ENCODE assay signal across 12 mouse cellular contexts in the genomic region with DNA sequence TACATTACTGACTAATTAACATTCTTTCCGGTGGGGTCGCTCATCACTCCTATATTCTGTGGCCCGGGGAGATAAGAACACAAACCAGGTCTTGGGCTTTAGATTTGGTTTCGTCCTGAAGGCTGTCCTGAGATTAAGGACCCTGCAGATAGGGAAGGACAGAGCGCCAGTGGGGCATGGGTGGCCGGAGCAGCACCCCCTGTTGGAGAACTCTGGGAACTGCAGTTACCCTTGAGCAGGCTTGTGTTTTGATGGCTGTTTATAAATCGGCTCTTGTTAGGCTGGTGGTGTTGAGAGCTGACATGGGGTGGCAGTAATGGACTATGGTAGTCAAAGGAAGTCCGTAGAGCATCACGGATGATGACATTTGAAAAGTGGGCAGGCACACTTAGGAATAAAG. TPM values are rescaled to one million over a fixed set of nuclear protein-coding genes. Genes with fewer than 3 reads are reported as not detected.
DNase-seq lines count a peak whose midpoint lies in the region; ATAC-seq and TF ChIP-seq lines count a peak whose summit lies in the region.
"Had no signal": no experiment of that assay in that cellular context is flagged by ENCODE, and none has a peak within 500 bp of the region (broad histone marks: within the 10 kb centered on the region; RNA-seq: fewer than 3 reads in every experiment).

No protein-coding gene starts in this region.

- no peak overlapping the region for H3K4me2 ChIP-seq in liver, postnatal 0 days (ENCODE audit: low read depth, low read length)
- no peak overlapping the region for H3K4me2 ChIP-seq in liver, embryonic 12.5 days

- no peaks in the 10 kb centered on the region for H3K9me3 ChIP-seq in liver, postnatal 0 days (ENCODE audit: low read length)
- no peaks in the 10 kb centered on the region for H3K9me3 ChIP-seq in liver, embryonic 12.5 days (replicated peaks)
- H3K9me3 ChIP-seq in ES-E14 (ENCODE audit: control insufficient read depth, insufficient read depth, low read depth, low read length), result no peaks in the 10 kb centered on the region
- H3K9me3 ChIP-seq in heart, embryonic 10.5 days, result no peaks in the 10 kb centered on the region
- H3K9me3 ChIP-seq: limb, embryonic 12.5 days had no signal

- no peaks in the 10 kb centered on the region for H3K4me1 ChIP-seq in liver, postnatal 0 days (ENCODE audit: insufficient read depth)
- H3K4me1 ChIP-seq in liver, embryonic 12.5 days, result no peaks in the 10 kb centered on the region
- peaks cover 0 to 3% of the 10 kb centered on the region in 2 experiments; a peak in 2 of 4 replicates for H3K4me1 ChIP-seq in ES-E14 (ENCODE audit: control insufficient read depth in 2 of 2, insufficient read depth in 2 of 2, low read length in 2 of 2, poor library complexity in 1 of 2)
- no peaks in the 10 kb centered on the region for H3K4me1 ChIP-seq in heart, embryonic 10.5 days
- H3K4me1 ChIP-seq: limb, embryonic 12.5 days had no signal

- peak; percentile 63 for TF ChIP-seq CTCF in liver, postnatal 0 days (IDR thresholded peaks at IDR 0.05; ENCODE audit: low read depth)

- no peak overlapping the region for H3K9ac ChIP-seq in liver, postnatal 0 days (replicated peaks)
- no peak overlapping the region for H3K9ac ChIP-seq in liver, embryonic 12.5 days
- no peak overlapping the region for H3K9ac ChIP-seq in ES-E14 (ENCODE audit: insufficient read depth, low read depth, low read length, poor library complexity, severe bottlenecking)
- H3K9ac ChIP-seq: limb, embryonic 12.5 days had no signal

- H3K4me3 ChIP-seq in liver, postnatal 0 days (ENCODE audit: low read depth, low read length), result no peak overlapping the region
- no peak overlapping the region for H3K4me3 ChIP-seq in liver, embryonic 12.5 days
- H3K4me3 ChIP-seq in ES-E14 (ENCODE audit: insufficient read depth in 1 of 2, low read depth in 1 of 2, low read length in 2 of 2, poor library complexity in 1 of 2, severe bottlenecking in 1 of 2), result no peak overlapping the region
- no peak overlapping the region for H3K4me3 ChIP-seq in heart, embryonic 10.5 days
- H3K4me3 ChIP-seq: limb, embryonic 12.5 days had no signal

- peak; percentile 18 for DNase-seq in embryo, embryonic 10 days (ENCODE audit: low spot score)
- no peak for DNase-seq in embryo, embryonic 9.5 days (ENCODE audit: extremely low spot score)
- DNase-seq in liver, postnatal 0 days, result no peak
- peak; percentile 26 for DNase-seq in ES-E14 (ENCODE audit: low read depth, low spot score)
- DNase-seq in induced T-regulatory cell, adult 2 months (ENCODE audit: low read depth), result peak; percentile 39
- DNase-seq in adrenal gland, postnatal 14 days, result no peak
- no peak for DNase-seq in heart, embryonic 10.5 days (ENCODE audit: low spot score)
- DNase-seq: heart, adult 11 months; kidney, adult 11 months; right cerebral cortex, postnatal 25 days had no signal

- ATAC-seq in liver, postnatal 0 days, result no peak
- no peak for ATAC-seq in liver, embryonic 12.5 days

- H3K36me3 ChIP-seq in liver, postnatal 0 days (replicated peaks; ENCODE audit: insufficient read depth, low read length), result no peaks in the 10 kb centered on the region
- no peaks in the 10 kb centered on the region for H3K36me3 ChIP-seq in liver, embryonic 12.5 days
- H3K36me3 ChIP-seq in ES-E14 (ENCODE audit: control insufficient read depth, insufficient read depth, low read length, poor library complexity, severe bottlenecking), result no peaks in the 10 kb centered on the region
- H3K36me3 ChIP-seq in heart, embryonic 10.5 days, result no peaks in the 10 kb centered on the region
- H3K36me3 ChIP-seq: limb, embryonic 12.5 days had no signal

- H3K27me3 ChIP-seq in liver, postnatal 0 days (ENCODE audit: insufficient read depth, low read length), result 0 out of 2 replicates have a peak, but pooled peaks cover 7% of the 10 kb centered on the region
- peaks cover 47% of the 10 kb centered on the region for H3K27me3 ChIP-seq in liver, embryonic 12.5 days (replicated peaks)
- peaks cover 46% of the 10 kb centered on the region for H3K27me3 ChIP-seq in heart, embryonic 10.5 days (ENCODE audit: insufficient read depth, poor library complexity, severe bottlenecking)

- no peak overlapping the region for H3K27ac ChIP-seq in liver, postnatal 0 days (ENCODE audit: low read depth)
- H3K27ac ChIP-seq in liver, embryonic 12.5 days, result no peak overlapping the region
- no peak overlapping the region for H3K27ac ChIP-seq in ES-E14 (ENCODE audit: insufficient read depth, low read depth, low read length, poor library complexity, severe bottlenecking)
- no peak overlapping the region for H3K27ac ChIP-seq in heart, embryonic 10.5 days
- H3K27ac ChIP-seq: limb, embryonic 12.5 days had no signal

- no peak for TF ChIP-seq EP300 in liver, postnatal 0 days (IDR thresholded peaks at IDR 0.05; ENCODE audit: low read depth)

- in situ Hi-C loops in ES-E14 (cut with MboI; ENCODE audit: low sequenced_read_pairs in 2 of 2, unreplicated experiment in 2 of 2), result no loop called here

- WGBS in liver, postnatal 0 days (ENCODE audit: insufficient replicate concordance), result 44% methylated on average over 9 of the region's 9 CpGs
- 31% methylated on average over 9 of the region's 9 CpGs for WGBS in liver, embryonic 12.5 days (ENCODE audit: insufficient replicate concordance)
- WGBS in heart, embryonic 10.5 days, result 41% methylated on average over 9 of the region's 9 CpGs

TF ChIP-seq in ES-E14, 5 proteins besides CTCF, POLR2A, EP300 and RAD21:
- TF ChIP-seq MAFK (IDR thresholded peaks at IDR 0.05; ENCODE audit: insufficient read depth, low read depth, low read length), result no peak
- TF ChIP-seq ZC3H11A (IDR thresholded peaks at IDR 0.05; ENCODE audit: borderline replicate concordance, low read depth, low read length), result no peak
- TF ChIP-seq HCFC1 (IDR thresholded peaks at IDR 0.05; ENCODE audit: borderline replicate concordance, insufficient read depth, low read length), result no peak
- TF ChIP-seq CHD2 (IDR thresholded peaks at IDR 0.05; ENCODE audit: low read depth, low read length), result no peak
- TF ChIP-seq ZNF384 (IDR thresholded peaks at IDR 0.05; ENCODE audit: low read depth, low read length), result no peak
TF ChIP-seq in ES-E14: peak in this region for 0.

RNA-seq across cellular contexts. Expression of gene Dmrta2, which starts 41.3 kb away (rescaled TPM):
- not detected in 2 replicates for polyA plus RNA-seq in liver, postnatal 0 days (2015; fragmentation: Nextera tagmentation; extraction: Ambion mirVana)
- polyA plus RNA-seq in liver, embryonic 12.5 days (2016; fragmentation: Nextera tagmentation; extraction: Ambion mirVana), result 0.05 TPM in 2 replicates
- total RNA-seq in ES-E14 (2012; rRNA removed), result 1.2 and 1.9 TPM in 2 replicates
- 0.11 and 0.38 TPM in 2 replicates for total RNA-seq in adrenal gland, postnatal 14 days (2021)
- 0.11 and 0.15 TPM in 2 replicates for polyA plus RNA-seq in heart, embryonic 10.5 days (2016; fragmentation: Nextera tagmentation; extraction: Ambion mirVana)

Comparison
In these comparisons a context has a peak if more than half of its experiments do, and no peak if none do; other contexts are left out.
1. DNase-seq: peak in embryo, embryonic 10 days (single experiment), ES-E14 (single experiment) and induced T-regulatory cell, adult 2 months (single experiment); none in embryo, embryonic 9.5 days (single experiment), liver, postnatal 0 days (single experiment), adrenal gland, postnatal 14 days (single experiment) and heart, embryonic 10.5 days (single experiment).